Mouse (Mus musculus) C2C12 (cell line): Measurements from ENCODE around the gene Aldh3b3.

ENCODE experiments used
- CEBPB ChIP-seq: IDR thresholded peaks from one replicate; pipeline ENCODE4 v1.6.1; 2011; ENCODE audit warnings: low read depth, mild to moderate bottlenecking, control low read depth, moderate library complexity
- CTCF ChIP-seq: IDR thresholded peaks from one replicate; pipeline ENCODE4 v1.5.1; 2011; ENCODE audit not compliant: control insufficient read depth, insufficient read depth, insufficient read length
- FOSL1 ChIP-seq: IDR thresholded peaks from one replicate; pipeline ENCODE4 v1.8.0; 2011; ENCODE audit warnings: mild to moderate bottlenecking, low read length; ENCODE audit not compliant: poor library complexity, insufficient read depth, severe bottlenecking
- MAX ChIP-seq: IDR thresholded peaks from one replicate; pipeline ENCODE4 v1.6.1; 2011; ENCODE audit warnings: mild to moderate bottlenecking, control low read depth
- MYOD1 ChIP-seq: IDR thresholded peaks from one replicate; pipeline ENCODE4 v1.6.1; 2011; ENCODE audit warnings: low read depth; ENCODE audit not compliant: control insufficient read depth, insufficient read length
- USF1 ChIP-seq: IDR thresholded peaks from one replicate; pipeline ENCODE4 v1.6.1; 2011; ENCODE audit warnings: low read depth, mild to moderate bottlenecking, control low read depth, moderate library complexity

DNA sequence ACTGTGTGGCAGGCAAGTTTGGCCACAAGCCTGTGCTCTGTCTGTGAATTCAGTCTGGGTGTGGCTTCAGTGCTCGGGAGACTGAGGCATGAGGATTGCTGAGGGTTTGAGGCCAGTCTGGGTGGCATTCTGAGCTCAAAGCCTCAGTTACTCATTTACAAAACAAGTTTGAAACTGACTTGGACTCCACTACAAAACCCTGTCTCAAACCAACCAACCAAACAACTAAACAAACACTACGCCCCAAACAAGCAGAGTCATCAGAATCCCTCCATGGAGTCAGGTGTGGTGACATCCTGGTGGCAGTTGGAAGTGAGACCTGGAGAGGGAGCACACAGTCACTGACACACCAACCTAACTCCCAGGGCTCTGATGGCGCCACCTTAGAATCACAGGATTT lies 8.1 kb upstream of the Aldh3b3 start:
- no peak for TF ChIP-seq CTCF
- no peak for TF ChIP-seq USF1
- TF ChIP-seq MAX: no peak
- TF ChIP-seq FOSL1: no peak
- TF ChIP-seq CEBPB: no peak
- no peak for TF ChIP-seq MYOD1
